Mouse (Mus musculus) E14TG2a.4 (cell line): ENCODE results near the gene Matn4.

Experiments used
- CTCF ChIP-seq: conservative IDR thresholded peaks from 2 replicates; pipeline ENCODE4 v1.5.1; 2014; ENCODE audit warnings: low read length
- NANOG ChIP-seq: IDR thresholded peaks from 2 replicates; pipeline ENCODE4 v1.6.1; 2014; ENCODE audit warnings: borderline replicate concordance, low read length, mixed read lengths
- POU5F1 ChIP-seq: IDR thresholded peaks from 2 replicates; pipeline ENCODE4 v1.6.1; 2014; ENCODE audit warnings: low read length, borderline replicate concordance

- TF ChIP-seq CTCF (no peak), POU5F1 (no peak), NANOG (no peak)
Observed at GRCm38 (mm10) chr2:164439001-164439421, 34.1 kb upstream of the Matn4 start.
